Mouse (Mus musculus) E14TG2a.4 (cell line): Measurements from ENCODE around the gene Rnf207.

ENCODE experiments used
- CTCF ChIP-seq: conservative IDR thresholded peaks from 2 replicates; pipeline ENCODE4 v1.5.1; 2014; ENCODE audit warnings: low read length
- NANOG ChIP-seq: IDR thresholded peaks from 2 replicates; pipeline ENCODE4 v1.6.1; 2014; ENCODE audit warnings: borderline replicate concordance, low read length, mixed read lengths
- POU5F1 ChIP-seq: IDR thresholded peaks from 2 replicates; pipeline ENCODE4 v1.6.1; 2014; ENCODE audit warnings: low read length, borderline replicate concordance

DNA sequence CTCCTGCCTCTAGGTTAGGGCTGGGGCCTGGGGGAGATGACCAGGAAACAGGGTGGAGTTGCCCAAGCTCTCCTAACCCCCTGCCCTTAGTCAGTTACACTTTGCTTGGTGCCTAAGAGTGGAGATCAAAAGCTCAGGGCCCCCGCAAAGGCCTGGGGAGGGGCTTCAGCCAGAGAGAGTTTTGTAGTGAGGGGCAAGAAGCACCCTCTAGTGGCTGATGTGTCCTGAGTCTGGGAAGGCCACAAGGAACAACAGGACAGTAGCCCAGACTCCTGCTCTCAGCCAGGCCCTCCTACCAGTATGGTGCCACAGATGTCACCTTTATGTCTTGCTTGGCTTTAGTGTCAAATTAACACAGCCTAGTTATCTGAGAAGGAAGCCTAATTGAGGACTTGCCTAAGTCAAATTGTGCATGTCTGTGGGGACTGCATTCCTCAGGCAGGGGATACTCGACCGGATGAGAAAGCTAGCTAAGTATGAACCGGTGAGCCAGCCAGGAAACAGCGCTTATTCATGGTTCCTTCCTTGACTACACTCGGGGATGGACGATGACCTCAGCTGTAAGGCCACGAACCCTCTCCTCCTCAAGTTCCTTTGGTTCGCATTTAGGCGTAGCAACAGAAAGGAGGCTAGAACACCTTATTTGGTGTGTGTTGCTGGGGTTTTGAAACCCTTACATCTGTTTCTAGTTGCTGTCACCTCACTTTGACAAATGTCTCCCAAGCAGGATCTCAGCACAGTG, 24.4 kb downstream of the Rnf207 start:
- TF ChIP-seq CTCF (peak; percentile 47), NANOG (no peak), POU5F1 (no peak)
